Mouse (Mus musculus) midbrain, embryonic 15.5 days (tissue): Measurements from ENCODE around the gene Ebf1. TPM values are rescaled to one million over a fixed set of nuclear protein-coding genes. Genes with fewer than 3 reads are reported as not detected.

Experiments used
- ATAC-seq: fragments of 200-750 bp; cut with Nextera tagmentation; replicated peaks from 2 replicates; pipeline ENCODE4 v1.8.0; 2017; ENCODE audit warnings: moderate TSS enrichment
- H3K27ac ChIP-seq: fragments of 300-500 bp; sonication (generic); 2 replicates; pipeline ENCODE4 v1.5.1; 2015; ENCODE audit warnings: mild to moderate bottlenecking, inconsistent platforms
- H3K27me3 ChIP-seq: fragments of 300-500 bp; sonication (generic); replicated peaks from 2 replicates; pipeline ENCODE4 v1.6.1; 2015; ENCODE audit warnings: inconsistent platforms
- H3K36me3 ChIP-seq: fragments of 300-500 bp; sonication (generic); replicated peaks from 2 replicates; pipeline ENCODE4 v1.6.1; 2015; ENCODE audit warnings: inconsistent platforms
- H3K4me1 ChIP-seq: fragments of 300-500 bp; sonication (generic); 2 replicates; pipeline ENCODE4 v1.6.1; 2015; ENCODE audit warnings: inconsistent platforms
- H3K4me2 ChIP-seq: fragments of 300-500 bp; sonication (generic); 2 replicates; pipeline ENCODE4 v1.6.1; 2015; ENCODE audit warnings: inconsistent platforms, mild to moderate bottlenecking, moderate library complexity
- H3K4me3 ChIP-seq: fragments of 300-500 bp; sonication (generic); 2 replicates; pipeline ENCODE4 v1.5.1; 2015; ENCODE audit warnings: mild to moderate bottlenecking, inconsistent platforms
- H3K9ac ChIP-seq: fragments of 300-500 bp; sonication (generic); 2 replicates; pipeline ENCODE4 v1.6.1; 2015; ENCODE audit warnings: mild to moderate bottlenecking, inconsistent platforms
- H3K9me3 ChIP-seq: fragments of 300-500 bp; sonication (generic); 2 replicates; pipeline ENCODE4 v1.6.1; 2016; ENCODE audit warnings: inconsistent platforms
- WGBS: fragments of 180-500 bp; shearing (Covaris S2); methylation state at CpG from one replicate; pipeline ENCODE4 v1.1.7; 2015; ENCODE audit warnings: mixed read lengths; 5-methylcytosine and 5-hydroxymethylcytosine counted together
- polyA plus RNA-seq: library from polyadenylated mRNA; unstranded; fragments of >200 nt; fragmentation: Nextera tagmentation; extraction: Ambion mirVana; gene quantifications from 2 replicates; pipeline ENCODE4 v1.2.1, GENCODE M21; 2015

Ebf1 gene
- polyA plus RNA-seq, 1 experiment from 2014 or later = 68.9 TPM

DNA sequence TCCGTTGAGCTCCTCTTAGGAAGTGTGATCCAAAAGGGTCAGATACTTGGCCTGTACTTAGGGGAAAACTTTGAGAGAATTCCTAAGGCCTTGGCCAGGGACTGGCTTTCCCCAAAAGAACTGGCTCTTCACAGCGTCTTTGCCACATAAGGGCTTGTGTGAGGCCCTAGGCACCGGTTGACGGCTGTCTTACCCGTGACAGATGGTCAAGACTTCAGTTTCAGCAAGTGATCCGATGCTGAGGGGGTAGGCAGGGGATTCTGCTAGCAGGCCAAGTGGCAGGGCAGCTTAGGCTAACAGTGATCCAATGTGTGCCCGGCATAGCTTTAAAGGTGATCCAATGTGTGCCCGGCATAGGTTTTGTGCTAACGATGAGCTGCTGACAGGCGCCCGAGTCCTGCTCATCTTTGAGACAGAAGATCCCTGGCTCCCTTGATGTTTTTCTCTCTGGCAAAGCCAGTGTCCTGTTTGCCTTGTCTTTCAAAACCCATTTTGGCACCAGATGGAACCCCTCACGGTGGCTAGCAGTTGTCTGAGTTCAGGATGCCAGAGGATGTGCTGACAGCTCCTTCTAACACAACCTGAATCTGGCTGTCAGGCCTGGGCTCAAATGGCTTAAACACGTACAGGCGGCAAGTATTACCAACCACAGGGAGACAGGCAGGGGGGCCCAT lies 249.5 kb downstream of the Ebf1 start:
- 56% methylated on average over 14 of the region's 14 CpGs for WGBS
- Histone ChIP-seq H3K9ac (no peak overlapping the region), H3K4me2 (no peak overlapping the region), H3K4me3 (no peak overlapping the region), H3K9me3 (no peaks in the 10 kb centered on the region), H3K36me3 (no peaks in the 10 kb centered on the region), H3K4me1 (peaks cover 8% of the 10 kb centered on the region; the same call in 1 of the 2 replicates), H3K27ac (no peak overlapping the region), H3K27me3 (no peaks in the 10 kb centered on the region)
- no peak for ATAC-seq

DNA sequence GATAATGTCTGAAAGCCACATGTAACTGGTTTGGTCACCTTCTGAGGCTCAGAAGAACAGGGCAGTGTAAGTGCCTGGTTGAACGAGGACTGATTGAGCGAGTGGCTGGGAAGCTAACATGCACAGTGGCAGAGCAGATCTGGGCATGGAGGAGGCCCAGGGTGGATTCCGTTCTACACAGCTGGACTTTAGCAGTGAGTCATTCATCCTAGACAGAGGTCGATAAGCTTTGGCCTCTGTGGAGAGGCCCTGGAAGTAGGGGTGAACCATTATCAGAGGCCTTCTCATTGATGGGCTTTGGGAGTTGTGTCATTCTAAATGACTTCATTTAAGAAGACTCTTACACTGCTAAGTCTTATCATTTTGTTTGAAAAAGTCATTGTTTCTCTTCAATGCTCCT lies 250.3 kb downstream of the Ebf1 start:
- Histone ChIP-seq H3K27me3 (no peaks in the 10 kb centered on the region), H3K9me3 (no peaks in the 10 kb centered on the region), H3K9ac (no peak overlapping the region), H3K27ac (no peak overlapping the region), H3K4me1 (peaks cover 8% of the 10 kb centered on the region; the same call in 1 of the 2 replicates), H3K4me3 (no peak overlapping the region), H3K4me2 (no peak overlapping the region), H3K36me3 (no peaks in the 10 kb centered on the region)
- ATAC-seq = no peak
- 70% methylated on average over 4 of the region's 4 CpGs for WGBS

GRCm38 (mm10) chr11:44873876-44874275 lies 256.8 kb downstream of the Ebf1 start:
- H3K9me3 ChIP-seq = no peaks in the 10 kb centered on the region
- no peaks in the 10 kb centered on the region for H3K4me1 ChIP-seq
- 79% methylated on average over 1 of the region's 1 CpGs for WGBS
- H3K4me3 ChIP-seq = no peak overlapping the region
- ATAC-seq = no peak
- no peak overlapping the region for H3K4me2 ChIP-seq
- no peaks in the 10 kb centered on the region for H3K36me3 ChIP-seq
- H3K27me3 ChIP-seq = no peaks in the 10 kb centered on the region
- H3K27ac ChIP-seq = no peak overlapping the region
- H3K9ac ChIP-seq = no peak overlapping the region

- no peak overlapping the region for H3K27ac ChIP-seq
- ATAC-seq = no peak
- H3K4me2 ChIP-seq = no peak overlapping the region
- no peak overlapping the region for H3K4me3 ChIP-seq
- H3K9ac ChIP-seq = no peak overlapping the region
- H3K36me3 ChIP-seq = no peaks in the 10 kb centered on the region
- no peaks in the 10 kb centered on the region for H3K27me3 ChIP-seq
- H3K4me1 ChIP-seq = no peaks in the 10 kb centered on the region
- WGBS = 70% methylated on average over 3 of the region's 3 CpGs
- H3K9me3 ChIP-seq = no peaks in the 10 kb centered on the region
Measured at GRCm38 (mm10) chr11:44875171-44875570, 258.1 kb downstream of the Ebf1 start.

DNA sequence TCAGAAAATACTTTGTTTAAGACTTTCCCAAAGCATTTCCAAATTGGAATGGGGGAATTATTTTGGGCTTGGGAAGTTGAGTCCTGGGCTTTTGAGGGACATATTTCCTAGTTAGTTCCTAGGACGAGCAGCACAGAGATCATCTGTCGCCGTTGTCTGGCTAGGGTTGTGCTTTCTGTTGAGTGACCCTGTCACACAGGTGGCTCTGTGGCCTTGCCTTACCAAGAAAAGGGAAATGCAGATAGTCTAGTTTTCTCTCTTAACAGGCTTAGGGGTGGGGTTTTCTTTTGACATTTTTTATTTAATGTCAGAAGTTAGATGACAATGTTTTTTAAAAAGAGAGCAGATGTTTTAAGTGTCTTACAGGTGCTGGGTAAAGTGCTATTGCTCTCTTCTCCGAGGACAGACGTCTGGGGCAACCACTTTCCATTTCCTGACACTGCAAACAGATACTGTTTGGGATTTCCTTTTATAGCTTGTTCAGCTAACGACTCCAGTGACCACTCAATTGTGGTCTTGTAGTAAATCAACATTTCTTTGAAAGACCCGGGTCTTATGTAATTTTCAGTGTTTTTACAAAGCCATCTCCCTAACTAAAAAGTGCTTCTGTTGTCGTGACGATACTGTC lies 264.1 kb downstream of the Ebf1 start:
- H3K36me3 ChIP-seq = no peaks in the 10 kb centered on the region
- WGBS = 76% methylated on average over 9 of the region's 9 CpGs
- no peaks in the 10 kb centered on the region for H3K9me3 ChIP-seq
- no peak overlapping the region for H3K4me3 ChIP-seq
- H3K4me1 ChIP-seq = peaks cover 5% of the 10 kb centered on the region; the same call in 1 of the 2 replicates
- ATAC-seq = no peak
- no peaks in the 10 kb centered on the region for H3K27me3 ChIP-seq
- no peak overlapping the region for H3K9ac ChIP-seq
- H3K4me2 ChIP-seq = no peak overlapping the region
- no peak overlapping the region for H3K27ac ChIP-seq

DNA sequence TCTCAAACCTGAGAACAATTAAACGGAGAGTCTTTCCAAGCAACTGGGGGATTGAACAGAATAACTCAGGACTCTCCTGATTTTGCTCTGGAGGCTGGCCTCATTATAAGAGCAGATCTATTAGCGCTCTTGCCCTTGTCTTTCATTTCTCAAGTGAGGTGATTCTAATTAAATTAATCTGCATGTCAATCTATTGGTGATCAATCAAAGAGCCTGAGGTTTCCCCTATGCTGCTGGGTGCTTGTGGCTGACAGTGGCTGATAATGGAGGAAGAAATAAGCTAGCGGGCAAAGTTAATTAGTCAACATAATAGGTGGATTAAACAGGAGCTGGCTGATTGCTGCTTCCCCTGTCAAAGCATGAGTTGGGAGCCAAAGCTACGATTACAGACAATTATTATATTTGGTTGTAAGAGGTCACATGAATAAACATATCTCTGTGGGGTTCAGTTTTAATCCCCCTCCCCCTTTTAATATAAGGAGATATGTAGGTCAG lies 265.4 kb downstream of the Ebf1 start:
- H3K4me1 ChIP-seq = peaks cover 5% of the 10 kb centered on the region; the same call in 1 of the 2 replicates
- no peak for ATAC-seq
- H3K27ac ChIP-seq = no peak overlapping the region
- H3K27me3 ChIP-seq = no peaks in the 10 kb centered on the region
- no peaks in the 10 kb centered on the region for H3K9me3 ChIP-seq
- no peaks in the 10 kb centered on the region for H3K36me3 ChIP-seq
- H3K9ac ChIP-seq = no peak overlapping the region
- H3K4me2 ChIP-seq = no peak overlapping the region
- H3K4me3 ChIP-seq = no peak overlapping the region
- 34% methylated on average over 4 of the region's 4 CpGs for WGBS

DNA sequence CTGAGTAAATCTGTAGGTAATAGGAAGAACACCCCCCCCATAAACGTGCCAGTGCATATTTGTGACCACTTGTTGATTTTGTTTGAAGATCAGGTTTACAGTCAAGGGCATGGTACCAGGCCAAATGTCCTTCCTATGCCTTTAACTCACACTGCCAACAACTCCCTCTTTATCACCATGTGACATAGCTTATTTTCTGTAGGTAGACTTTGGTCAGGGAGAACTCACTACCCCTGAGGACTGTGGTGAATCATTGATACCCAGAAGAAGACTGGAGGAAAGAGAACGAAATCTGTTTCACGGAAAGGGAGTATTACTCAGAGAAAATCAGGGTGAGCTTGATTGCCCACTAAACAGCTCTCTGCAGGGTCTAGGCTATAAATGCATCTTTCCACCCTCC lies 267.2 kb downstream of the Ebf1 start:
- WGBS = 77% methylated on average over 3 of the region's 3 CpGs
- ATAC-seq = no peak

DNA sequence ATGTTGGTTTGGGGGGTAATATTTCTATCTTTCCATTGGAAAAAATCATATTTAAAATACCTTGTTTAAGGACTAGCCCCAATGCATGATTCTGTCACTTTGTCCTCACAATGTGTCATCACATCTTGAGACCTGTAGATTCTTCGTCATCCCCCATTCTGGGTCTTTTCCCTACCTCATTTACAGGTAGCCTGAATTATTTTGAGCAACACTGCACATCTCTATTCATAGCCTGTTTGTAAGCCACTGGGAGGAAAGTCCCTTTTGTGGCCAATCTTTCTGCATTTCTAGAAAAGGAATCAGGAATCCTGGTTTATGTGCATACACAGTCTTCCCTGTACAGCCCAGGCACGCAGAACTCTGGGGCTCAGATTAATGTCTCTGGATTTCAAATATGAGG lies 269.8 kb downstream of the Ebf1 start:
- no peak overlapping the region for H3K4me3 ChIP-seq
- H3K9ac ChIP-seq = no peak overlapping the region
- no peaks in the 10 kb centered on the region for H3K27me3 ChIP-seq
- ATAC-seq = no peak
- no peaks in the 10 kb centered on the region for H3K9me3 ChIP-seq
- H3K4me2 ChIP-seq = no peak overlapping the region
- 84% methylated on average over 2 of the region's 2 CpGs for WGBS
- peaks cover 6% of the 10 kb centered on the region; the same call in 1 of the 2 replicates for H3K4me1 ChIP-seq
- H3K36me3 ChIP-seq = no peaks in the 10 kb centered on the region
- H3K27ac ChIP-seq = no peak overlapping the region

More for the DNA sequence above, 267.2 kb downstream of the Ebf1 start:
- H3K9me3 ChIP-seq = no peaks in the 10 kb centered on the region
- no peak overlapping the region for H3K9ac ChIP-seq
- H3K4me3 ChIP-seq = no peak overlapping the region
- H3K27me3 ChIP-seq = no peaks in the 10 kb centered on the region
- H3K4me1 ChIP-seq = peaks cover 5% of the 10 kb centered on the region; the same call in 1 of the 2 replicates
- no peak overlapping the region for H3K4me2 ChIP-seq
- no peak overlapping the region for H3K27ac ChIP-seq
- no peaks in the 10 kb centered on the region for H3K36me3 ChIP-seq

DNA sequence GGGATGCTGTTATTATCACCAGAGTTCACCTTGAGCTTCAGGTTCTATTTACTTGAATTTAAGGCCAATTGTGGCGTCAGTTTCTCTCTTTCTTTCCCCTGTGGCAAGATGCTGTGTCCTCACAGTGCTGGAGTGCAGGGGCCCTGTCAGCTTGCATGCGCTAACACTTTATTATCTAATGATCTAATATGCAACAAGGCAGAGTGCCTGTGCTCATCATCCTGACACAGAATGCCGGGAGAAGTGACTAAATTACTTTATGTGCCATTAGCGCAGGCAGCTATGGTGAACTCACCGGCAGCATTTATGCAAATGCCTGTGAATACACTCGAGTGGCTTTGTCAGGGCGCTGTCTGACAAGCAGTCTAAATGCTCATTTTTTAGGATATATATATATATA lies 270.6 kb downstream of the Ebf1 start:
- Histone ChIP-seq H3K4me2 (no peak overlapping the region), H3K4me3 (no peak overlapping the region), H3K4me1 (peaks cover 4% of the 10 kb centered on the region; the same call in 1 of the 2 replicates), H3K9me3 (no peaks in the 10 kb centered on the region), H3K9ac (no peak overlapping the region), H3K36me3 (no peaks in the 10 kb centered on the region), H3K27ac (no peak overlapping the region), H3K27me3 (no peaks in the 10 kb centered on the region)
- ATAC-seq = no peak
- 58% methylated on average over 7 of the region's 7 CpGs for WGBS

DNA sequence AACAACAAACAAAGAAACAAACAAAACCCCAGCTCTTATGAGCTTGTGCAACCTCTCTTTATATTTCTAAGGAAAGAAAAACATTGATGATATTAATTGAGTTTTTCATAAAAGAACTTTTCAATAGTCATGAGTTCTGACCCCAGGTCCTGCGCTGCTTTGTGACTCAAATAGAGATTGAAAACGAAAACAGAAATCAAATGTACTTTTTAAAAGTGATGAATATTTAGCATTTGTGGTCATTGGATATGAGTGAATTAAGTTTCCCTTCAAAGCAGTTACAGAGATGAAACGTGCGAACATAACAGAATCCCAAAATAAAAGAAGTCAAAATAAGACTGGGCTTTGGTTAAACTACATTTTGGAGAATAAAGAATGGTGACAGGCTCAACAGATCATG lies 271.3 kb downstream of the Ebf1 start:
- 87% methylated on average over 4 of the region's 4 CpGs for WGBS
- Histone ChIP-seq H3K36me3 (no peaks in the 10 kb centered on the region), H3K4me3 (no peak overlapping the region), H3K4me2 (no peak overlapping the region), H3K9ac (no peak overlapping the region), H3K27ac (no peak overlapping the region), H3K4me1 (peaks cover 7% of the 10 kb centered on the region; the same call in 1 of the 2 replicates), H3K9me3 (no peaks in the 10 kb centered on the region), H3K27me3 (no peaks in the 10 kb centered on the region)
- no peak for ATAC-seq

DNA sequence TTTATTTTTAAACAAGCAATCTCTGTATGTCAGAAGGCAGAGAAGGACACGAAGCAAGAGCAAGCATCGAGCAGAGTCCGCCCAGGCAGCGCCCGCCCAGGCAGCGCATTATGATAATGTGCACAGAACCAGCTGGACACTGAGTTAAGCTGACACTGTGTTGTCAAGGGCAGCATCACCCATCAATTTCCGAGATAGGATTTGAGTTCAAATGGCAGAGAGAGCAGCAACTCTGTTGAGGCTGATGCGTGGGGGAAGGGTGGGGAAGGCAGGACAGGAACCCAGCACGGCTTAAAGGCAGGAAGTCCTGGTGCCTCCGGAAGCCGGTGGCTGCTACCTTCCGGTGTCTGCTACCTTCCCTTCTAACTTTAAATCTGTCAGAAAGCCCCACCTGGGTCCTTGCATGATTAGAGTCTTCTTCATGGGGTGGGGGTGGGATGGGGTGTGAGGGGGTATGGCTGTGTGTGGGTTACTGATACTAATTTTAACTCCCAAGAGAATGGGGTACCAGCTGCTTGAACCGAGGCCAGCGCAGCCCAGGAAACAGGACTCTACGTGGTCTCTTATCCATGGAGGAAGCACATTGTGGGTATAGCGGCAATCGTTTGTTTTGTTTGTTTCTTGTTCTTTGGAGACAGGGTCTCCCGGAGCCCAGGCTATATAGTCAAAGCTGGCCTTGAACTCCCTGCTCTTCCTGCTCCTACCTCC lies 275.9 kb downstream of the Ebf1 start:
- H3K4me3 ChIP-seq = peak overlapping the region; percentile 28
- H3K4me2 ChIP-seq = peak overlapping the region; percentile 40
- peaks cover 14% of the 10 kb centered on the region for H3K4me1 ChIP-seq
- no peaks in the 10 kb centered on the region for H3K9me3 ChIP-seq
- no peak overlapping the region for H3K9ac ChIP-seq
- peak; percentile 79 for ATAC-seq
- WGBS = 28% methylated on average over 18 of the region's 18 CpGs
- H3K36me3 ChIP-seq = no peaks in the 10 kb centered on the region; the same call in 1 of the 2 replicates
- H3K27ac ChIP-seq = 0 out of 2 replicates have a peak overlapping the region, but pooled peaks have one; percentile 41
- no peaks in the 10 kb centered on the region for H3K27me3 ChIP-seq

- Histone ChIP-seq H3K9ac (no peak overlapping the region), H3K4me3 (no peak overlapping the region), H3K27ac (no peak overlapping the region), H3K36me3 (no peaks in the 10 kb centered on the region; the same call in 1 of the 2 replicates), H3K27me3 (no peaks in the 10 kb centered on the region), H3K4me1 (peaks cover 14% of the 10 kb centered on the region), H3K4me2 (no peak overlapping the region), H3K9me3 (no peaks in the 10 kb centered on the region)
- ATAC-seq = no peak
Measured at GRCm38 (mm10) chr11:44893986-44894385, 276.9 kb downstream of the Ebf1 start.
